Mouse (Mus musculus) ES-E14 (cell line): ENCODE results near the gene Ppp2r5e. TPM values are rescaled to one million over a fixed set of nuclear protein-coding genes. Genes with fewer than 3 reads are reported as not detected.

Source experiments
- DNase-seq: peaks from one replicate; pipeline ENCODE4 v3.0.0-alpha.2; 2013; ENCODE audit warnings: low read depth, low spot score
- H3K27ac ChIP-seq: 2 replicates; pipeline ENCODE4 v1.5.1; 2012; ENCODE audit warnings: low read depth, mild to moderate bottlenecking, low read length, moderate library complexity, mixed read lengths; ENCODE audit not compliant: poor library complexity, insufficient read depth, severe bottlenecking
- H3K36me3 ChIP-seq: 2 replicates; pipeline ENCODE4 v1.6.1; 2012; ENCODE audit warnings: mild to moderate bottlenecking, low read length, moderate library complexity, mixed read lengths; ENCODE audit not compliant: control insufficient read depth, poor library complexity, insufficient read depth, severe bottlenecking
- H3K4me1 ChIP-seq, 2 experiments: fragments of 150-350 bp in 1 of 2; sonication (generic) in 1 of 2; 2 replicates each; pipeline ENCODE4 v1.6.1; 2012; ENCODE audit warnings: low read length in 2 of 2, mild to moderate bottlenecking in 1 of 2, mixed read lengths in 1 of 2; ENCODE audit not compliant: control insufficient read depth in 2 of 2, insufficient read depth in 2 of 2, poor library complexity in 1 of 2
- H3K4me3 ChIP-seq, 2 experiments: fragments of 150-350 bp in 1 of 2; sonication (generic) in 1 of 2; 2 replicates each; pipeline ENCODE4 v1.5.1; 2012; ENCODE audit warnings: low read length in 2 of 2, low read depth in 1 of 2, mild to moderate bottlenecking in 1 of 2, mixed read lengths in 1 of 2; ENCODE audit not compliant: insufficient read depth in 1 of 2, poor library complexity in 1 of 2, severe bottlenecking in 1 of 2
- H3K9ac ChIP-seq: 2 replicates; pipeline ENCODE4 v1.6.1; 2012; ENCODE audit warnings: low read depth, mild to moderate bottlenecking, low read length, mixed read lengths; ENCODE audit not compliant: poor library complexity, insufficient read depth, severe bottlenecking
- H3K9me3 ChIP-seq: fragments of 150-350 bp; sonication (generic); 2 replicates; pipeline ENCODE4 v1.6.1; 2012; ENCODE audit warnings: low read depth, mild to moderate bottlenecking, low read length; ENCODE audit not compliant: control insufficient read depth, insufficient read depth
- CHD2 ChIP-seq: IDR thresholded peaks from 2 replicates; pipeline ENCODE4 v1.6.1; 2014; ENCODE audit warnings: mild to moderate bottlenecking, low read depth, low read length, inconsistent platforms
- HCFC1 ChIP-seq: IDR thresholded peaks from 2 replicates; pipeline ENCODE4 v1.6.1; 2012; ENCODE audit warnings: low read length, inconsistent platforms, borderline replicate concordance; ENCODE audit not compliant: insufficient read depth
- MAFK ChIP-seq: IDR thresholded peaks from 2 replicates; pipeline ENCODE4 v1.6.1; 2014; ENCODE audit warnings: mild to moderate bottlenecking, low read depth, low read length, inconsistent platforms; ENCODE audit not compliant: insufficient read depth
- ZC3H11A ChIP-seq: IDR thresholded peaks from 2 replicates; pipeline ENCODE4 v1.6.1; 2012; ENCODE audit warnings: low read depth, mild to moderate bottlenecking, inconsistent platforms, low read length, borderline replicate concordance
- ZNF384 ChIP-seq: IDR thresholded peaks from 2 replicates; pipeline ENCODE4 v1.6.1; 2012; ENCODE audit warnings: low read depth, low read length, inconsistent platforms
- in situ Hi-C, 2 experiments: fragments of 600-800 bp; cut with MboI; formaldehyde crosslinking; loops; one replicate each; pipeline ENCODE4 v1.15.1; 2025; ENCODE audit warnings: low sequenced_read_pairs in 2 of 2, inconsistent platforms in 1 of 2; ENCODE audit not compliant: unreplicated experiment in 2 of 2
- total RNA-seq: library from RNA; depleted of rRNA; stranded (reverse); fragments of 300-350 nt; gene quantifications from 2 replicates; pipeline ENCODE4 v1.2.3, GENCODE M21; 2012

The Ppp2r5e gene
- total RNA-seq, 1 experiment, result 16.6 TPM

DNA sequence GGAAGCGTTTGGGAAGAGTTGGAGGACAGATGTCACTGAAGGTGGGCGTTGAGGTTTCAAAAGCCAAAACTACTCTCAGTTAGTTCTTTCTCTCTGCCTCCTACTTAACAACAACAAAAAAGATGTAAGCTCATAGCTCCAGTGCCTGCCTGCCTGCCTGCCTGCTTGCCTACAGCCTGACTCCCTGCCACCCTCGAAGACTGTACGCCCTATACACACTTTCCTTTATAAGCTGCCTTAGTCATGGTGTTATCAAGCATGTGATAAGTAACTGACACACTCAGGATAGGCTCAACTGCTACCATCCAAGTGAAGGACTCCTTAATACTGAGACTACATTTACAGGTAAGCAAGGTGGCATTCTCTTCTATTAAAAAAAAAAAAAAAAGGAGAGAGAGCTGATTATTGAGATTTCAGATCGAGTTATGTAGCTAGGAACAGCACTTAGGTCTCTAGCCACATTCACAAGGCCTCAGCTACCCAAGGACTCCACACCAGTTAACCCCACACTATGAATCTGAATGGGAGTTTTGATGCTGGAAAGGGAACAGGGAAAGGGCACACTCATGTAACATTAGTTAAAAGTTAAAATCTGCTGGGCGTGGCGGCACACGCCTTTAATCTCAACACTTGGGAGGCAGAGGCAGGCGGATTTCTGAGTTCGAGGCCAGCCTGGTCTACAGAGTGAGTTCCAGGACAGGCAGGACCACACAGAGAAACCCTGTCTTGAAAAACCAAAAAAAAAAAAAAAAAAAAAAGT is 76.7 kb downstream of the Ppp2r5e start:
- Histone ChIP-seq H3K9me3 (no peaks in the 10 kb centered on the region), H3K4me1 (peaks cover 6 to 22% of the 10 kb centered on the region in 2 experiments; a peak in 3 of 4 replicates), H3K4me3 (no peak overlapping the region), H3K36me3 (no peaks in the 10 kb centered on the region; the same call in 1 of the 2 replicates), H3K9ac (no peak overlapping the region), H3K27ac (peak overlapping the region; percentile 62; the same call in 1 of the 2 replicates)
- TF ChIP-seq ZNF384 (no peak), HCFC1 (no peak)
- in situ Hi-C loops, result no loop called here
- no peak for DNase-seq

DNA sequence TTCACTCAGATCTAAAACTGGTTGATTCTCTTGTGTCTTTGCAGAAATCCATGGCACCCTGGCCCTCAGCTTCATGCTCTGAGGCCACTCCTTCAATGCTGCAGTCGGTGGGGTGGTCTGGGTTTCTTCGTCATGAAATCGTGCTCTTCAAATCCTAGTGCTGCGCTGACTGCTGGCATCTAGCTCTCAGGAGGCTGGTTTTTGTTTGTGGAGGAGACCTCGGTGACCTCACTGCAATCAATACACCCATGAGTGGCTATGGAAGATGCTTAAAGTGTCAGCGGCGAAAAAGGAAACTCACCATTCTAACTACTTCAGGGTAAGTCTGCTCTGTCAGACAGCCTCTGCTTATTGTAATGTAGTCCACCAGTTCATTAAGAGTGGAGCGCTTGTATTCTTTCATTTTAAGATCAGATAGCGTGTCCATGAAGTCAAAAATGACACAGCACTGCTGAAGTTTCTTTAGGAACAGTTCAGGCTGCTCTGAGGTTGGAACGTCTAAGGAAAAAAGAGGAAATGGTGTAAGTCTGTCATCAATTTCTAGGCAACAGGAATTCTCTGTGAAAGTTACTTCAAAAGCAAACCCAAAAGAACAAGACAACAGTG is 80.6 kb downstream of the Ppp2r5e start:
- peaks cover 4 to 15% of the 10 kb centered on the region in 2 experiments; a peak in 3 of 4 replicates for H3K4me1 ChIP-seq
- H3K9ac ChIP-seq, result no peak overlapping the region
- in situ Hi-C loops, result no loop called here
- no peak for DNase-seq
- TF ChIP-seq ZNF384, result no peak
- TF ChIP-seq ZC3H11A, result no peak
- TF ChIP-seq MAFK, result no peak
- no peak for TF ChIP-seq CHD2
- no peak for TF ChIP-seq HCFC1
- no peak overlapping the region for H3K27ac ChIP-seq
- H3K9me3 ChIP-seq, result no peaks in the 10 kb centered on the region
- no peak overlapping the region for H3K4me3 ChIP-seq
- no peaks in the 10 kb centered on the region; the same call in 1 of the 2 replicates for H3K36me3 ChIP-seq

DNA sequence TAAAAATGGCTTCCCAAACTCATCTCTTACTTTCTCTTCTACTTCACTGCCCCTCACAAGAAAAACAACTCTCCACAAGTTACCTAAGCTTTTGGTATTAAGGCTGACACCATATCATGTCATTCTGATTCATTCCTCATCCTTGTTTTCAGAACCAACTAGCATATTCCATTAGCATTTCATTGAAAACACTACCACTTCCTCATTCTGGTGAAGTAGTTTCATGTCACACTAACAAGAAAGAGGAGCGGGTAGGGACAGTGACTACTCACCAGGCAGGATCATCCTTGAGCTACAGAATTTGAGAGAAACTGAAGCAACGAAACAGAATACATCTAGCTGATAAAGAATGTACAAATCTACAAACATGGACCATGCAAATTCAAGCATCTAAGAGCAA is 84.5 kb downstream of the Ppp2r5e start:
- in situ Hi-C loops, result no loop called here
- DNase-seq, result no peak
- no peaks in the 10 kb centered on the region for H3K4me1 ChIP-seq
- no peak overlapping the region for H3K4me3 ChIP-seq
- H3K27ac ChIP-seq, result no peak overlapping the region
- H3K9ac ChIP-seq, result no peak overlapping the region
- H3K36me3 ChIP-seq, result no peaks in the 10 kb centered on the region; the same call in 1 of the 2 replicates
- TF ChIP-seq CHD2 (no peak), MAFK (no peak), ZC3H11A (no peak), ZNF384 (no peak), HCFC1 (no peak)
- no peaks in the 10 kb centered on the region for H3K9me3 ChIP-seq

DNA sequence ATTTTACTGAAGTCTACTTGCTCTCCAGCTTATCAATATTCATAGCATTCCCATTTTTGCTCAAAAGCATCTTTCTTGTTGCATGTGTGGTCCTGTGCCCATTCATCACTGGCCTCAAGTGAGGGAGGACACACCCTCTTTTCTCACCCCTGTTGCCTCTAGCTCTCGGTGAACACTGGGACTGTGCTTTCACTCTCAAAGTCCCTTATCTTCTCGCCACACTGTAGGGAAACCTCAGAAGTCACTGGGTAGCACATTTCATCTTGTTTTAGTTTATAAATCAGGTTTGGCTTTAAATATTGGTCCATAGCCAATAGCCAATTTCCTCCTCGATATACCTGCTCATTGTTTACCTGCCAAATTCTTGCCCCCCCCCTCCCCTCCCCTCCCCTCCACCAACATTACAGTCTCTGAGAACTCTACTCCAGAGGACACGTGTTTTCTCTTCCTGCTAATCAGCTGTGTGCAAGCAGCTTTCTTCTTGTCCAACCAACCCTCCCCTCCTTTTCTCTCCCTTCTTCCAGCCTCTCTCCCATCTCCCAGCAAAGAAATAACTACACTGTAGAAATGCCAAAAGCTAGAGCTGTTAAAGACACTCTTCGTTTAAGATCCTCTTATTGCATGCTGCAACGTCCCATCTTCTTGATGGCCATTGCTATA is 90.9 kb downstream of the Ppp2r5e start:
- in situ Hi-C loops, result no loop called here
- Histone ChIP-seq H3K4me3 (no peak overlapping the region), H3K36me3 (no peaks in the 10 kb centered on the region), H3K9me3 (no peaks in the 10 kb centered on the region), H3K4me1 (peaks cover 0 to 6% of the 10 kb centered on the region in 2 experiments; a peak in 1 of 4 replicates), H3K27ac (no peak overlapping the region), H3K9ac (no peak overlapping the region)
- DNase-seq, result no peak
- no peak for TF ChIP-seq ZNF384
- no peak for TF ChIP-seq ZC3H11A
- no peak for TF ChIP-seq MAFK
- no peak for TF ChIP-seq HCFC1
- TF ChIP-seq CHD2, result no peak
